Mouse (Mus musculus) megakaryocyte progenitor cell, adult 5-6 weeks (primary cell): ENCODE data around the gene Wdfy2. TPM values are rescaled to one million over a fixed set of nuclear protein-coding genes. Genes with fewer than 3 reads are reported as not detected.
"Not testable (repeated sequence)": the region's sequence is repeated elsewhere in the genome, so short reads cannot be mapped to it uniquely, and the experiment has no call there.

Experiments
- ATAC-seq: replicated peaks from 2 replicates; pipeline ENCODE4 v1.8.0; 2016; ENCODE audit warnings: mild to moderate bottlenecking, moderate TSS enrichment, inconsistent platforms; ENCODE audit not compliant: poor library complexity
- total RNA-seq, 2 experiments: library from RNA; stranded (forward) in 1 of 2; stranded (reverse) in 1 of 2; fragments of 157-497, 149-512 nt in 1 of 2; fragments of 200-1000 nt in 1 of 2; gene quantifications; 2 replicates each; pipeline versions ENCODE4 v1.2.3 to v1.2.4; 2015 to 2017

The Wdfy2 gene
- total RNA-seq, 2 experiments from 2014 or later = 19.6 to 24.2 TPM

GRCm38 (mm10) chr14:62878076-62878475 is 40.6 kb downstream of the Wdfy2 start:
- ATAC-seq = peak; percentile 67

GRCm38 (mm10) chr14:62878634-62879430 is 41.4 kb downstream of the Wdfy2 start:
- ATAC-seq = 0 out of 2 replicates have a peak, but pooled peaks have one; percentile 2

GRCm38 (mm10) chr14:62879497-62879896 is 42.0 kb downstream of the Wdfy2 start:
- ATAC-seq = peak; percentile 76

GRCm38 (mm10) chr14:62880084-62880851 is 42.8 kb downstream of the Wdfy2 start:
- 0 out of 2 replicates have a peak, but pooled peaks have one; percentile 9 for ATAC-seq

GRCm38 (mm10) chr14:62882061-62882614 is 44.7 kb downstream of the Wdfy2 start:
- no peak for ATAC-seq

GRCm38 (mm10) chr14:62883551-62883950 is 46.1 kb downstream of the Wdfy2 start:
- ATAC-seq = no peak

- ATAC-seq = no peak
Observed at GRCm38 (mm10) chr14:62884171-62884570, 46.7 kb downstream of the Wdfy2 start.

GRCm38 (mm10) chr14:62884639-62885038 is 47.2 kb downstream of the Wdfy2 start:
- ATAC-seq = no peak

- ATAC-seq = peak; percentile 31; the same call in 1 of the 2 replicates
Observed at GRCm38 (mm10) chr14:62885146-62885545, 47.7 kb downstream of the Wdfy2 start.

- no peak for ATAC-seq
Observed at GRCm38 (mm10) chr14:62891401-62891800, 53.9 kb downstream of the Wdfy2 start.

GRCm38 (mm10) chr14:62892771-62893641 is 55.5 kb downstream of the Wdfy2 start:
- ATAC-seq = no peak

- not testable (repeated sequence) for ATAC-seq
Observed at GRCm38 (mm10) chr14:62893642-62894180, 56.2 kb downstream of the Wdfy2 start.

GRCm38 (mm10) chr14:62894924-62895840 is 57.7 kb downstream of the Wdfy2 start:
- ATAC-seq = no peak

GRCm38 (mm10) chr14:62898061-62898460 is 60.6 kb downstream of the Wdfy2 start:
- ATAC-seq = no peak

GRCm38 (mm10) chr14:62907888-62908287 is 70.4 kb downstream of the Wdfy2 start:
- ATAC-seq = peak; percentile 64

GRCm38 (mm10) chr14:62908550-62908949 is 71.1 kb downstream of the Wdfy2 start:
- no peak for ATAC-seq

- ATAC-seq = no peak
Observed at GRCm38 (mm10) chr14:62910859-62911258, 73.4 kb downstream of the Wdfy2 start.

- no peak for ATAC-seq
Observed at GRCm38 (mm10) chr14:62915146-62915685, 77.7 kb downstream of the Wdfy2 start.

GRCm38 (mm10) chr14:62916488-62917034 is 79.1 kb downstream of the Wdfy2 start:
- ATAC-seq = no peak
